Mouse (Mus musculus) left cerebral cortex, adult 11 months (tissue): Measurements from ENCODE around the gene Vmn1r213.

ENCODE experiments used
- DNase-seq: peaks from one replicate; pipeline ENCODE4 v3.0.0; 2022; ENCODE audit warnings: low spot score

Gene Vmn1r213

DNA sequence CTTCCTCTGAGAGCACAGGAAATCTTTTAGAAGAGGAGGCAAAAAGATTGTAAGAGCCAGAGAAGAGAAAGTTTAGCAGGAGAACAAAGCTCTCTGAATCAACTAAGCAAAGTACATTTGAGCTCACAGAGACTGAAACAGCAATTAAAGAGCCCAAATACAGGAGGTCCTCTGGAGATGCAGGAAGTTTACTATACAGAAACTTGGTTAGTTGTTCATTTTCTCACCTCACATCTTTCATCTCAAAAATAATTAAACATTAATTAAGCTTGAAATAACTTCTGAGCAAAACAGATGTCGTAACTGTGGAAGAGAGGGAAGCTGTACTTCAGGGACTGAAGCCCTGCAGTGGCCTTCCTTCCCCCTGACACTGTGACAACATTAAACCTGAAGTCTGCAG lies at the start of gene Vmn1r213:
Gene Vmn1r213 (plus strand): TSS at position 301 of the 400 bp plus-strand sequence.
- DNase-seq, result no peak

DNA sequence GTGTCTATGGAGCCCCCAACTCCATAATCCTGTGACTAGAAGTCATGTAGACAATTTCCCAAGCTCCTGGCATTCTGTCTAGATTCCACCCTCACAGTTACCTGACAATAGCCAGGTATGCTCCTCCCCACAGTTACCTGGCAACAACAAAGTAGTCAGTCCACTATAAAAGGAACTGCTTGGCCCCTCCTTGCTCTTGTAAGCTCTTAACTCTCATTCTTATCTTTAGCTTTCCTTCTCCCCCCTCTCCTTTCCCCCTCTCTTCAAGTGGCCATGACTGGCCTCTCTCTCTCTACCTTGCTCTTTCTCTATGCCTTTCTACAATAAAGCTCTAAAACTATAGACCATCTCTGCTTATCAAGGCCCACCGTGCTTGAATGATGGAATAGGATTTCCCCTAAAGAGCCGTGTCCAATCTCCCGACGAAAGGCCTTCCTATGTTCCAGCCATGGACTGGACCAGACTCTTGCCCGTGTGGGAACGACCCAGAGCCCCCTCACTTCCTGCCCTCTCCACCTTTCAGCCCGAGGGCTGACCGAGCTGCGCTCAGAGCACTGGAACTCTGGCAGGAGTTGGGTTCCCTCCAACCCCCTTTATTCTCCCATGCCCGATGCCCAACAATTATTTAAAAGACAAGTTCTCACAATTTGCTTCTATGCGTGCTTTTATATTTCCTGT lies 17.1 kb upstream of the Vmn1r213 start:
- DNase-seq, result no peak

DNA sequence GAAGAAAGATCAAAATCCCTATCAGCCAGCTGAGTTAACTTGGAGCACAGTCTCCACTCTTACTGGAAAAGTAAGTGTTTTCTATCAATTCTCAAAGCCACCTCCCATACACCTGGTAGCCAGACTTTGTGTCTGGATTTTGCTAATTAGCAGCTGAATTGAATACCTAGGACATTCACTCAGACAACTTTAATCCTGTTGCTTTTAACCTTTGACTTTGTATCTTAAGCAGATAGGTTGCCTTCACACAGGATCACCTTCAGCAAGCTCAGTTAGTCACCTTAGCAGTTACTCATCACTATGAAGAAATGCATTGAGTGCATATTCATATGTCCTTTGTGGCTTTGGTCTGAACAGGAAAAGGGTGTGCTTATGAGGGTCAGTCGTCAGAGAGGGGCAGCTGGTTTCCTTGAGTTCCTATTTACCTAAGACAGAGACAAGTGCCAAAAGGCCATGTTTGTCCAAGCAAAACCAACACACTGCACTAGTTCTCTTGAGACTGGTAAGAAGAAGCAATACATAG lies 15.2 kb upstream of the Vmn1r213 start:
- DNase-seq, result no peak

- no peak for DNase-seq
Measured at GRCm38 (mm10) chr13:22992721-22993120, 14.7 kb upstream of the Vmn1r213 start.

GRCm38 (mm10) chr13:23018158-23018557 lies 10.7 kb downstream of the Vmn1r213 start:
- DNase-seq, result no peak

GRCm38 (mm10) chr13:23024812-23025211 lies 17.4 kb downstream of the Vmn1r213 start:
- no peak for DNase-seq

GRCm38 (mm10) chr13:23030118-23030517 lies 22.7 kb downstream of the Vmn1r213 start, which contains the start of gene Vmn1r214:
TSS of gene Vmn1r214 (plus strand) at chr13:23030418.
- no peak for DNase-seq

- no peak for DNase-seq
Measured at GRCm38 (mm10) chr13:23057778-23058177, 50.3 kb downstream of the Vmn1r213 start.
